Mouse (Mus musculus) heart, adult 2 months (tissue): ENCODE measurements around the gene Kif24. TPM values are rescaled to one million over a fixed set of nuclear protein-coding genes. Genes with fewer than 3 reads are reported as not detected.

Experiments
- DNase-seq, 2 experiments: peaks; one replicate each; pipeline ENCODE4 v3.0.0; 2021
- H3K27ac ChIP-seq: fragments of 200-600 bp; 2 replicates; pipeline ENCODE4 v1.8.1; 2022
- H3K27me3 ChIP-seq: fragments of 200-500 bp; 2 replicates; pipeline ENCODE4 v1.6.1; 2012; ENCODE audit warnings: mild to moderate bottlenecking, low read length, inconsistent platforms, mixed read lengths; ENCODE audit not compliant: control insufficient read depth, insufficient read depth
- H3K36me3 ChIP-seq: fragments of 200-500 bp; 2 replicates; pipeline ENCODE4 v1.6.1; 2012; ENCODE audit warnings: low read length, inconsistent platforms; ENCODE audit not compliant: control insufficient read depth, insufficient read depth
- H3K4me1 ChIP-seq: fragments of 200-500 bp; 2 replicates; pipeline ENCODE4 v1.6.1; 2011; ENCODE audit warnings: low read length; ENCODE audit not compliant: control insufficient read depth, insufficient read depth
- H3K4me3 ChIP-seq: fragments of 200-600 bp; 2 replicates; pipeline ENCODE4 v1.8.1; 2022
- H3K79me2 ChIP-seq: fragments of 200-500 bp; replicated peaks from 2 replicates; pipeline ENCODE4 v1.6.1; 2012; ENCODE audit warnings: mild to moderate bottlenecking, inconsistent platforms, low read length, moderate library complexity, mixed read lengths; ENCODE audit not compliant: control insufficient read depth, insufficient read depth
- H3K9ac ChIP-seq: fragments of 200-500 bp; 2 replicates; pipeline ENCODE4 v1.6.1; 2012; ENCODE audit warnings: low read depth, mild to moderate bottlenecking, control low read depth, inconsistent platforms, low read length, mixed read lengths
- CTCF ChIP-seq: fragments of 200-600 bp; IDR thresholded peaks from 2 replicates; pipeline ENCODE4 v1.8.1; 2022; ENCODE audit warnings: antibody characterized with exemption, mild to moderate bottlenecking, moderate library complexity
- EP300 ChIP-seq: fragments of 200-500 bp; IDR thresholded peaks from 2 replicates; pipeline ENCODE4 v1.6.1; 2011; ENCODE audit warnings: low read depth, low read length, control low read depth; ENCODE audit not compliant: insufficient read depth
- POLR2A ChIP-seq: fragments of 200-500 bp; IDR thresholded peaks from 2 replicates; pipeline ENCODE4 v1.6.1; 2011; ENCODE audit warnings: mild to moderate bottlenecking, low read depth, low read length, control low read depth; ENCODE audit not compliant: insufficient read depth
- WGBS: fragments of 180-500 bp; shearing (Covaris S2); methylation state at CpG from one replicate; pipeline ENCODE4 v1.1.7; 2018; 5-methylcytosine and 5-hydroxymethylcytosine counted together
- intact Hi-C: fragments of 180-260 bp; cut with DNase I; formaldehyde crosslinking; loops from one replicate; pipeline ENCODE4 v1.15.1; 2025
- polyA plus RNA-seq: library from polyadenylated mRNA; depleted of rRNA; stranded (reverse); fragments of >200 nt; gene quantifications from 2 replicates; pipeline ENCODE4 v1.2.3, GENCODE M21; 2012
- total RNA-seq, 2 experiments: library from RNA; stranded (reverse); gene quantifications; 2 replicates each; pipeline ENCODE4 v1.2.3; 2021

Kif24 gene
- total and polyA plus RNA-seq, 3 experiments: 0.10 to 0.70 (median 0.29) TPM

DNA sequence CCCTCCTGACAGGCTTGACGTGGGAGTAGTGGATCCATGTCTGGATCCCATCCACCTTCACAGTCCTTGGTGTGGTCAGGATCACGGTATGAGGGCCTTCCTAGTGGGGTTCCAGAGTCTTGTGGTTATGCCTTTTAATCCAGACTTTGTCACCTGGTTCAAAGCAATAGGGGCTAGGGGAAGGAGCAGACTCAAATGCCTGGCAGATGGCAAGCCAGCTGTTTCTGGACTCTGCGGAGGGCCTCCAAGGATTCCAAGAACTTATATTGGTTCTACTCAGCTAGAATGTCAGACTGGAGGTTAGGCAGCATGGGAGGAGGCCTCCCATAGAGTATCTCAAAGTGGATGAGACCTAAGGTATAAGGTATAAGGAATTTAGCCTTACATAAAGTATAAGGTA lies 17.1 kb downstream of the Kif24 start:
- intact Hi-C loops: no loop called here
- 94% methylated on average over 3 of the region's 3 CpGs for WGBS

DNA sequence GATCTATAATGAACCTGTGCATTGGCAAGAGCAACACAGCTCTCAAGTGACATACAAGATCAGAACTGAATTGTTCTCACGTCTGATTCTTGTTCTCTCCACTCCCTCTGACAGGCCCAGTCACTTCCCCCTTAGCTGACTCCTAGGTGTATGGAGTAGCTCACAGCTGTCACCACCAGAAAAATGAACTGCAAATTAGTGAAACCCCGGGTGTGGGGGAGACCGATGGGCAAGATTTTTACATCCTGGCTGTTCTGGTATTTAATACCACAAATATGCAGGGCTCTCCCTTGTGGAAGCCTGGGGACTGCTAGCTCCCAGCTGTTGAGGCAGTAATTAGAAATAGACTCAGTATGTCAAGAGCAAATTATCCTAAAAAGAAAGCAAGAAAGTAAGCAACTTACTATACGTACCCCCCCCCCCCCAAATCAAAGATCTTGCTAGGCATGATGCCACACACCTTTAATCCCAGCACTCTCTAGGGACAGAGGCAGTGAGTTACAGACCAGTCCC lies 21.8 kb downstream of the Kif24 start:
- intact Hi-C loops: no loop called here
- H3K9ac ChIP-seq: no peak overlapping the region
- no peak overlapping the region for H3K4me3 ChIP-seq
- no peaks in the 10 kb centered on the region for H3K79me2 ChIP-seq
- WGBS: 46% methylated on average over 4 of the region's 4 CpGs
- no peaks in the 10 kb centered on the region for H3K4me1 ChIP-seq
- H3K36me3 ChIP-seq: no peaks in the 10 kb centered on the region
- TF ChIP-seq CTCF (no peak), EP300 (no peak), POLR2A (no peak)
- no peak overlapping the region for H3K27ac ChIP-seq
- DNase-seq: no peak
- no peaks in the 10 kb centered on the region for H3K27me3 ChIP-seq

More for the DNA sequence above, 17.1 kb downstream of the Kif24 start:
- Histone ChIP-seq H3K27me3 (no peaks in the 10 kb centered on the region), H3K4me1 (no peaks in the 10 kb centered on the region), H3K36me3 (no peaks in the 10 kb centered on the region), H3K9ac (no peak overlapping the region), H3K4me3 (no peak overlapping the region), H3K79me2 (no peaks in the 10 kb centered on the region), H3K27ac (no peak overlapping the region)
- TF ChIP-seq EP300 (no peak), POLR2A (no peak), CTCF (no peak)
- DNase-seq: no peak

DNA sequence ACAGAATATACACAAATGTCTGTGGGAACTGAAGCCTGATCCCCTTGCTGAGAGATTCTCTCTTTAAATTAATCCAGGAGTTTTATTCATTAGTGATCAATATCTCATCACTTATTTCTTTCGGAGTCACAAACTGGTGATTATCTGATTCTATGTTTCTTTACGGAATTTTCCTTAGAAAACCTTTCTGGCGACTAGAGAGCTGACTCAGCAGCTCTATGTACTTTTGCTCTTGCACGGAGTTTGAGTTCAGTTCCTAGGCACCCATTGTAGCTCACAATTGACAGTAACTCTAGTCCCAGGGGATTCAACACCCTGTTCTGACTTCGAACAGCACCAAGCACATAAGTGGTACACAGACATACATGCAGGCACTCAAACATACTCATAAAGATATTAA lies 25.8 kb downstream of the Kif24 start:
- Histone ChIP-seq H3K27me3 (no peaks in the 10 kb centered on the region), H3K27ac (no peak overlapping the region), H3K4me3 (no peak overlapping the region), H3K4me1 (no peaks in the 10 kb centered on the region), H3K9ac (no peak overlapping the region), H3K79me2 (no peaks in the 10 kb centered on the region), H3K36me3 (no peaks in the 10 kb centered on the region)
- no peak for TF ChIP-seq POLR2A
- no peak for TF ChIP-seq CTCF
- no peak for TF ChIP-seq EP300
- no peak for DNase-seq
- 88% methylated on average over 5 of the region's 5 CpGs for WGBS
- intact Hi-C loops: no loop called here

DNA sequence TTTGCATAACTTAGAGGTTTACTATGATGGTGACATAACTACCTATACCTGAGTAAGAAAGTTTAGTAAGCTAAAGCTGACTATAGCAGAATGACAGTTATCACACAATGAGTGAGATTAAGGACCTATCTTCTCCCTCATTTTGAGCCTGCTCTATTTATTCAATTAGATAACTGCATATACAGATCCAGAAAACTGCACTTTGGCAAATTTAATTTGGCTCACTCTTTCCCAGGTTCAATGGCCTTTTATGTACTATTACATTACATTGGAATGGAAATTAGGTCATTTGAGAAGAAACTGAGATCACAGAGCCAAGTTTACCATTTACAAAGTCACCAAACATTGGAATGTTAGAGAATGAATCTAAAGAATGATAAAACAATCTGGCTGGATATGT lies 47.7 kb downstream of the Kif24 start:
- TF ChIP-seq CTCF (no peak), EP300 (no peak), POLR2A (no peak)
- Histone ChIP-seq H3K4me1 (no peaks in the 10 kb centered on the region), H3K4me3 (no peak overlapping the region), H3K9ac (no peak overlapping the region), H3K27ac (no peak overlapping the region), H3K27me3 (no peaks in the 10 kb centered on the region), H3K36me3 (no peaks in the 10 kb centered on the region), H3K79me2 (no peaks in the 10 kb centered on the region)
- no peak for DNase-seq
- intact Hi-C loops: no loop called here

DNA sequence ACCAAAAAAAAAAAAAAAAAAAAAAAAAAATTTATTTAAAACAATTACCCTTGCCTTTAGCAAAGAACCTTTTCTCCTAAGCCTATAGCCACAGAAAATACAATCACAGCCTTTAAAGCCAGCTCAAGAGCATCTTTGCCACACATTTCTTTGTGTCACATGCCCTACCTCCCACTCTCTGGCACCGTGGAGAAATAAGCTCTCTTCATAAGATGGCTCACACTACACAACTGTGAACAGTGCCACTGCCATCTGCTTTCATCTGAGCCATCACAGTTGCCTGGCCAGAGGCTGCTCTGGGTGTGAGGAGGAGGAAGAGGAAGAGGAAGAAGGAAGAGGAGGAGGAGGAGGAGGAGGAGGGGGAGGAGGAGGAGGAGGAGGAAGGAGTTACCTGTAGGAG lies 55.3 kb downstream of the Kif24 start:
- 84% methylated on average over 1 of the region's 1 CpGs for WGBS

DNA sequence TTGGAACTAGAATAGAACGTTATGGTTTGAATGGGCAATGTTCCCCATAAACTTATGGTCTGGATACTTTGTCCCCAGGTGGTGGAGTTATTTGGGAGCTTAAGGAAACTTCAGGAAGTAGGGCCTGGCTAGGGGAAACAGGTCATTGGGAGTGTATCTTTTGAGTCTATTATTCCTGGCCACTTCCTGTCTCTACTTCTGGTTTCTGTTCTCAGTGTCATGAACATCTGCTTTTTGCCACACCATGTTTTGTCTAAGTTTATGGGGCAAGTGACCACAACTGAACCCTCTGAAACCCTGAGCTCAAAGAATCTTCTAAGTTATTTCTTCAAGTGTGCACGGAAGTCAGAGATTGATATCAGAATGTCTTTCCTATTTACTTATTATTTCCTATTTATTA lies 57.3 kb downstream of the Kif24 start:
- intact Hi-C loops: no loop called here
- no peak for TF ChIP-seq POLR2A
- TF ChIP-seq CTCF: no peak
- TF ChIP-seq EP300: no peak
- WGBS: 83% methylated on average over 2 of the region's 2 CpGs
- no peaks in the 10 kb centered on the region for H3K36me3 ChIP-seq
- DNase-seq: no peak
- no peak overlapping the region for H3K27ac ChIP-seq
- no peaks in the 10 kb centered on the region for H3K79me2 ChIP-seq
- no peaks in the 10 kb centered on the region for H3K27me3 ChIP-seq
- no peak overlapping the region for H3K9ac ChIP-seq
- H3K4me3 ChIP-seq: no peak overlapping the region
- H3K4me1 ChIP-seq: no peaks in the 10 kb centered on the region

More for the DNA sequence above, 55.3 kb downstream of the Kif24 start:
- Histone ChIP-seq H3K79me2 (no peaks in the 10 kb centered on the region), H3K27ac (no peak overlapping the region), H3K4me3 (no peak overlapping the region), H3K4me1 (no peaks in the 10 kb centered on the region), H3K9ac (no peak overlapping the region), H3K36me3 (no peaks in the 10 kb centered on the region), H3K27me3 (no peaks in the 10 kb centered on the region)
- intact Hi-C loops: no loop called here
- DNase-seq: no peak
- TF ChIP-seq POLR2A: no peak
- TF ChIP-seq CTCF: no peak
- TF ChIP-seq EP300: no peak

DNA sequence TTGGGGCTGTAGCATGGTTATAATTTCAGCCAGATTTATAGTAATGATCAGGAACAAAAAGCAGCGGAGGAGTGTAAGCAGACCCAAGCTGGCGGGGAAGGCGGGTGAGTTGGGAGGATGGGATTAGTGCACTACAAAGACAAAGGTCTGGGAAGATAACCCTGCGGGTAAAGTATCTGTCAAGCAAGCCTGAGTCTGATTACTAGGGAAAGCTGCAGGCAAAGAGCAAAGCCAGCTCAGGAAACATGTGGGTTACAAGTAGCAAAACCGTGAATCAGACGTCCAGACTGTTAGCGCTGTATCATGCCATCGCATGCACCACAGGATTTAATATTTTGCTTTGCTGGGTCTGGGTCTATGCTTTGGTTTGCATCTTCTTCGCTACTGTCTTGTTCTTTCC lies 58.1 kb downstream of the Kif24 start:
- WGBS: 84% methylated on average over 9 of the region's 9 CpGs
- Histone ChIP-seq H3K27ac (no peak overlapping the region), H3K9ac (no peak overlapping the region), H3K79me2 (no peaks in the 10 kb centered on the region), H3K36me3 (no peaks in the 10 kb centered on the region), H3K4me1 (no peaks in the 10 kb centered on the region), H3K27me3 (no peaks in the 10 kb centered on the region), H3K4me3 (no peak overlapping the region)
- intact Hi-C loops: no loop called here
- no peak for DNase-seq
- no peak for TF ChIP-seq EP300
- TF ChIP-seq CTCF: no peak
- no peak for TF ChIP-seq POLR2A
